ENCODE assay signal across 20 mouse cellular contexts in genomic region chr12:73475020-73475419, GRCm38 (mm10).
A peak's percentile ranks its signal among the peaks of the same experiment; 100 is the strongest.
DNase-seq lines count a peak whose midpoint lies in the region; ATAC-seq and TF ChIP-seq lines count a peak whose summit lies in the region.
"Had no signal": no experiment of that assay in that cellular context is flagged by ENCODE, and none has a peak within 500 bp of the region (broad histone marks: within the 10 kb centered on the region; RNA-seq: fewer than 3 reads in every experiment).

No protein-coding gene starts in this region.

- intact Hi-C loops in left cerebral cortex, postnatal 25 days (cut with DNase I) = no loop called here

- H3K4me3 ChIP-seq in limb, embryonic 13.5 days = no peak overlapping the region
- H3K4me3 ChIP-seq in limb, embryonic 10.5 days = no peak overlapping the region
- H3K4me3 ChIP-seq in myocyte = no peak overlapping the region
- H3K4me3 ChIP-seq: embryonic facial prominence, embryonic 10.5 days; forebrain, embryonic 13.5 days; heart, adult 2 months; heart, embryonic 15.5 days; hindbrain, embryonic 10.5 days; intestine, embryonic 15.5 days had no signal

- no peaks in the 10 kb centered on the region for H3K79me2 ChIP-seq in myocyte (ENCODE audit: control insufficient read depth, insufficient read depth)

- no peak for ATAC-seq in limb, embryonic 13.5 days (ENCODE audit: low FRiP score, low read depth)
- ATAC-seq in common myeloid progenitor, adult 5-6 weeks (replicated peaks; ENCODE audit: low read depth, poor library complexity, severe bottlenecking) = peak; percentile 77
- ATAC-seq: forebrain, embryonic 13.5 days; forebrain, postnatal 0 days; intestine, embryonic 15.5 days had no signal

- no peaks in the 10 kb centered on the region for H3K36me3 ChIP-seq in limb, embryonic 13.5 days
- no peaks in the 10 kb centered on the region for H3K36me3 ChIP-seq in limb, embryonic 10.5 days
- H3K36me3 ChIP-seq in myocyte (ENCODE audit: control insufficient read depth, insufficient read depth) = no peaks in the 10 kb centered on the region
- H3K36me3 ChIP-seq: embryonic facial prominence, embryonic 10.5 days; heart, embryonic 15.5 days; hindbrain, embryonic 10.5 days; intestine, embryonic 15.5 days had no signal

- 0 out of 2 replicates have a peak overlapping the region, but pooled peaks have one; percentile 3 for H3K27ac ChIP-seq in limb, embryonic 13.5 days
- no peak overlapping the region for H3K27ac ChIP-seq in limb, embryonic 10.5 days
- H3K27ac ChIP-seq: embryonic facial prominence, embryonic 10.5 days; forebrain, embryonic 13.5 days; heart, adult 2 months; heart, embryonic 15.5 days; hindbrain, embryonic 10.5 days; hindbrain, embryonic 14.5 days; intestine, embryonic 15.5 days had no signal

- H3K4me1 ChIP-seq in limb, embryonic 13.5 days = peaks cover 35% of the 10 kb centered on the region
- H3K4me1 ChIP-seq in limb, embryonic 10.5 days = peaks cover 29% of the 10 kb centered on the region
- H3K4me1 ChIP-seq: forebrain, embryonic 13.5 days had no signal

- 63% methylated on average over 5 of the region's 5 CpGs for WGBS in limb, embryonic 13.5 days
- 69% methylated on average over 5 of the region's 5 CpGs for WGBS in limb, embryonic 10.5 days

- no peak for DNase-seq in limb, embryonic 10.5 days (ENCODE audit: low spot score)
- no peak for DNase-seq in gastrocnemius, postnatal 25 days
- DNase-seq in frontal cortex, postnatal 36 days (ENCODE audit: low spot score in 2 of 2) = no peak
- no peak for DNase-seq in left cerebral cortex, postnatal 25 days (ENCODE audit: low spot score in 2 of 2)
- DNase-seq: adrenal gland, postnatal 10 days; cerebellum, adult 11-12 months; cerebellum, adult 9-11 months; cerebellum, postnatal 36 days; forebrain, postnatal 0 days; heart, adult 2 months had no signal

- H3K9me3 ChIP-seq in limb, embryonic 13.5 days = no peaks in the 10 kb centered on the region
- no peaks in the 10 kb centered on the region for H3K9me3 ChIP-seq in limb, embryonic 10.5 days (replicated peaks)
- H3K9me3 ChIP-seq: embryonic facial prominence, embryonic 10.5 days; forebrain, embryonic 13.5 days; heart, embryonic 15.5 days; hindbrain, embryonic 10.5 days; intestine, embryonic 15.5 days had no signal

- H3K9ac ChIP-seq in limb, embryonic 13.5 days = no peak overlapping the region
- H3K9ac ChIP-seq: forebrain, embryonic 13.5 days; forebrain, postnatal 0 days; heart, embryonic 15.5 days; hindbrain, embryonic 14.5 days; intestine, embryonic 15.5 days had no signal

- peaks cover 27% of the 10 kb centered on the region for H3K27me3 ChIP-seq in limb, embryonic 13.5 days
- peaks cover 25% of the 10 kb centered on the region for H3K27me3 ChIP-seq in limb, embryonic 10.5 days (ENCODE audit: low read depth, poor library complexity, severe bottlenecking)
- H3K27me3 ChIP-seq in myocyte (ENCODE audit: control insufficient read depth, insufficient read depth, insufficient read length) = no peaks in the 10 kb centered on the region
- H3K27me3 ChIP-seq: forebrain, embryonic 13.5 days; heart, embryonic 15.5 days; intestine, embryonic 15.5 days had no signal

- H3K4me2 ChIP-seq in limb, embryonic 13.5 days (replicated peaks) = no peak overlapping the region
- peak overlapping the region; percentile 80 for H3K4me2 ChIP-seq in myocyte (ENCODE audit: low read depth)
- H3K4me2 ChIP-seq: forebrain, embryonic 13.5 days; heart, embryonic 11.5 days; heart, embryonic 15.5 days; hindbrain, embryonic 14.5 days; intestine, embryonic 15.5 days had no signal

- H3ac ChIP-seq in myocyte (ENCODE audit: control insufficient read depth, insufficient read length) = no peak overlapping the region

- no peak for TF ChIP-seq POLR2A in myocyte (IDR thresholded peaks at IDR 0.05; ENCODE audit: insufficient read length, low read depth)

TF ChIP-seq in myocyte, 11 proteins besides CTCF, POLR2A, EP300 and RAD21:
- TF ChIP-seq USF1 (IDR thresholded peaks at IDR 0.05; ENCODE audit: low read depth) = no peak
- no peak for TF ChIP-seq SRF (IDR thresholded peaks at IDR 0.05; ENCODE audit: control insufficient read depth, insufficient read length, low read depth)
- no peak for TF ChIP-seq CEBPB (IDR thresholded peaks at IDR 0.05; ENCODE audit: insufficient read depth, poor library complexity, severe bottlenecking)
- no peak for TF ChIP-seq REST (IDR thresholded peaks at IDR 0.05; ENCODE audit: insufficient read depth, insufficient read length)
- no peak for TF ChIP-seq MAX (IDR thresholded peaks at IDR 0.05; ENCODE audit: low read depth)
- no peak for TF ChIP-seq MYOG (IDR thresholded peaks at IDR 0.05; ENCODE audit: control insufficient read depth in 1 of 3, insufficient read depth in 1 of 3, insufficient read length in 2 of 3, low read depth in 2 of 3)
- TF ChIP-seq TCF12 (IDR thresholded peaks at IDR 0.05; ENCODE audit: insufficient read depth, poor library complexity, severe bottlenecking) = no peak
TF ChIP-seq in myocyte: peak in this region for 0.
